Comparison of ENCODE assay signal across 9 mouse cellular contexts in genomic region chr11:89059919-89060422, GRCm38 (mm10). TPM values are rescaled to one million over a fixed set of nuclear protein-coding genes. Genes with fewer than 3 reads are reported as not detected.
DNase-seq lines count a peak whose midpoint lies in the region; ATAC-seq and TF ChIP-seq lines count a peak whose summit lies in the region.
"Had no signal": no experiment of that assay in that cellular context is flagged by ENCODE, and none has a peak within 500 bp of the region (broad histone marks: within the 10 kb centered on the region; RNA-seq: fewer than 3 reads in every experiment).

No protein-coding gene starts in this region.

- H3K27me3 ChIP-seq in forebrain, postnatal 0 days (ENCODE audit: insufficient read depth, low read length), result no peaks in the 10 kb centered on the region

- H3K4me1 ChIP-seq in forebrain, postnatal 0 days (ENCODE audit: insufficient read depth), result peaks cover 13% of the 10 kb centered on the region

- H3K4me2 ChIP-seq in forebrain, postnatal 0 days (ENCODE audit: low read depth), result peak overlapping the region; percentile 72

- WGBS in forebrain, postnatal 0 days, result under 1% methylated on average over 33 of the region's 33 CpGs

- no peaks in the 10 kb centered on the region for H3K9me3 ChIP-seq in forebrain, postnatal 0 days (ENCODE audit: low read length)

- no peak for TF ChIP-seq CTCF in left cerebral cortex, adult 2 months (IDR thresholded peaks at IDR 0.05)
- TF ChIP-seq CTCF in forebrain, postnatal 0 days (IDR thresholded peaks at IDR 0.05; ENCODE audit: low read depth), result peak; percentile 12
- 0 out of 2 replicates have a peak, but pooled peaks have one; percentile 2 for TF ChIP-seq CTCF in layer of hippocampus, adult 2 months (conservative IDR thresholded peaks at IDR 0.05)

- intact Hi-C loops in left cerebral cortex, adult 2 months (cut with DNase I), result no loop called here
- intact Hi-C loops in left cerebral cortex, postnatal 10 days (cut with DNase I), result no loop called here

- peak overlapping the region; percentile 98 for H3K9ac ChIP-seq in forebrain, postnatal 0 days

- ATAC-seq in forebrain, postnatal 0 days, result peak; percentile 56
- ATAC-seq in megakaryocyte progenitor cell, adult 5-6 weeks (replicated peaks; ENCODE audit: poor library complexity), result peak; percentile 38

- peak overlapping the region; percentile 89 for H3K4me3 ChIP-seq in left cerebral cortex, adult 2 months
- H3K4me3 ChIP-seq in forebrain, postnatal 0 days (ENCODE audit: low read depth, low read length), result peak overlapping the region; percentile 90
- peak overlapping the region; percentile 87 for H3K4me3 ChIP-seq in layer of hippocampus, adult 2 months

- 0 out of 2 replicates have a peak, but pooled peaks cover 9% of the 10 kb centered on the region for H3K36me3 ChIP-seq in forebrain, postnatal 0 days (ENCODE audit: insufficient read depth)

- peak; percentile 40 to 56 for DNase-seq in left cerebral cortex, adult 2 months (ENCODE audit: extremely low spot score in 1 of 2, low spot score in 2 of 2)
- no peak for DNase-seq in left cerebral cortex, postnatal 10 days (ENCODE audit: extremely low spot score in 1 of 2, low spot score in 2 of 2)
- DNase-seq in adipocyte (ENCODE audit: low spot score), result peak; percentile 30
- peak; percentile 61 for DNase-seq in forebrain, postnatal 0 days
- DNase-seq in layer of hippocampus, adult 2 months (ENCODE audit: low spot score in 2 of 2), result no peak
- DNase-seq in spleen, adult 18-20 months, result peak; percentile 29 to 48
- no peak for DNase-seq in urinary bladder, postnatal 36 days (ENCODE audit: low spot score in 2 of 2)

- peak overlapping the region; percentile 92 for H3K27ac ChIP-seq in left cerebral cortex, adult 2 months
- H3K27ac ChIP-seq in forebrain, postnatal 0 days (ENCODE audit: low read depth, low read length), result peak overlapping the region; percentile 80
- peak overlapping the region; percentile 90 for H3K27ac ChIP-seq in layer of hippocampus, adult 2 months

RNA-seq across cellular contexts. Expression of gene Dgke, which starts 6.7 kb away (rescaled TPM):
- total RNA-seq in left cerebral cortex, adult 2 months (2021), result 10 to 100 TPM; 52.8 to 57.0 TPM
- total RNA-seq in left cerebral cortex, postnatal 10 days (2021), result 10 to 100 TPM; 42.4 to 42.9 TPM
- 30.5 and 37.8 TPM in 2 replicates for total RNA-seq in forebrain, postnatal 0 days (2014; rRNA removed)
- 10.5 and 14.6 TPM in 2 replicates for polyA plus RNA-seq in forebrain, postnatal 0 days (2015; fragmentation: Nextera tagmentation; extraction: Ambion mirVana)
- total RNA-seq in layer of hippocampus, adult 2 months (2021), result 10 to 100 TPM; 49.5 to 49.7 TPM
- 2.6 and 3.6 TPM in 2 replicates for total RNA-seq in megakaryocyte progenitor cell, adult 5-6 weeks (2015)
- 4.6 and 6.2 TPM in 2 replicates for total RNA-seq in megakaryocyte progenitor cell, adult 5-6 weeks (2017)

RNA-seq across cellular contexts. Expression of gene Gm525, which starts 13.7 kb away (rescaled TPM):
- under 1 TPM in 1 of 2 experiments, not detected in 1; 0.95 TPM for total RNA-seq in left cerebral cortex, adult 2 months (2021)
- not detected for total RNA-seq in left cerebral cortex, postnatal 10 days (2021)
- total RNA-seq in forebrain, postnatal 0 days (2014; rRNA removed), result not detected in 2 replicates
- polyA plus RNA-seq in forebrain, postnatal 0 days (2015; fragmentation: Nextera tagmentation; extraction: Ambion mirVana), result 0.30 and 0.39 TPM in 2 replicates
- total RNA-seq in layer of hippocampus, adult 2 months (2021), result not detected
- not detected in 2 replicates for total RNA-seq in megakaryocyte progenitor cell, adult 5-6 weeks (2015)
- total RNA-seq in megakaryocyte progenitor cell, adult 5-6 weeks (2017), result not detected in 2 replicates
- total RNA-seq: gastrocnemius, adult 8-10 months had no signal

Comparison
In these comparisons a context has a peak if more than half of its experiments do, and no peak if none do; other contexts are left out.
1. DNase-seq: peak in left cerebral cortex, adult 2 months (2 of 2), adipocyte (single experiment), forebrain, postnatal 0 days (single experiment) and spleen, adult 18-20 months (2 of 2); none in left cerebral cortex, postnatal 10 days (0 of 2), layer of hippocampus, adult 2 months (0 of 2) and urinary bladder, postnatal 36 days (0 of 2).
2. Peak in every context shown above with its lines, with median percentiles within 50 percentile points of each other: H3K27ac ChIP-seq and H3K4me3 ChIP-seq.